Mouse (Mus musculus) retina, postnatal 7 days (tissue): ENCODE results near the gene Zfp273.
"Not testable (repeated sequence)": the region's sequence is repeated elsewhere in the genome, so short reads cannot be mapped to it uniquely, and the experiment has no call there.

Experiments
- DNase-seq: peaks from one replicate; pipeline ENCODE4 v3.0.0-alpha.2; 2012; ENCODE audit warnings: low read depth, low spot score

Gene Zfp273

DNA sequence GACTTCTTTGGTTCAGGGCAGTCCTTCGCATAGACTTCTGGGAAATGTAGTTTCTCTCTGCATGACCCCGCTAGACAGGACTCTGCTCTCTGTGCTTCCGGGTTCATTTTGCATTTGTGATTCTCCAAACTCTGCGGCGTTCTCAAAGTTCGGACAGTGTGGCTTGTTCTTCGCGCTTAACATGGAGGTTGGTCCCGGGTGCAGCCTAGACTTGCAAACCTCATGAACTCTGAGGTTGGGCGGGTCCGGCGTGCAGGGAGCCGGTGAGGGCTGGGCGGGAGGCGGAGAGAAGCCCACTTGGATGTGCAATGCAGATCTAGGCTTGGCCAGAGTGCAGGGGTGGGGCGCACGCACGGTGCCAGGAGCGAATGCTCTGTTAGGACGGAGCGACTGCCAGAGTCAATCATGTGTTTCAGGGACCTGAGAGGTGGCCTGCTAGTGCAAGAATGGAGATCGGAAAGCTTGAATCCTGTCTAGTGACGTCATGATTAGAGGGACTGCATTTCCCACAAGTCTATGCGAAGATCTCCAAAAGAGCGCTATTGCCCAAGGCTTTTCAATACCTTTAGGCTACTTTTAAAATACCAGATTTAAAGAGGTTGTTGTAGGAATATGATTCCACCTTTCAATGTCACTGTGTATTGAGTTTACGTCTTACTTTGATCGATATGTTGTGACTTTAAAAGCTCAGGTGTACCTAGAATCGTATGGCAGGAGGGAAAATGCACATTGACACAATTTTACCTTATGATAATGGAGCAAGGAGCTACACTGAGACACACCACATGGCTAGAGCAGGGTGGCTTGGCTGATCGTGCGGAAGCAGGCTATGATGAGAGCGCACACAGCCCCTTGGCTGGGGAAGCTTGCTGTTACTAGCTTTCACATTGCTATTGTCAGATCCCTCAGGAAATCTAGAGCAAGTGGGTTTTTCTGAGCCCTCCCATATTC lies at the start of gene Zfp273:
Gene Zfp273 (plus strand): TSS at position 31 of the 951 bp plus-strand sequence.
- peak; percentile 67 for DNase-seq

- peak; percentile 53 for DNase-seq
These were observed 34.0 kb upstream of the Zfp273 start, which contains the start of gene Zfp493 for GRCm38 (mm10) chr13:67779265-67780221. Gene Zfp493, plus strand, starts transcription at chr13:67779693.

GRCm38 (mm10) chr13:67791921-67792455 lies 21.6 kb upstream of the Zfp273 start:
- no peak for DNase-seq

DNA sequence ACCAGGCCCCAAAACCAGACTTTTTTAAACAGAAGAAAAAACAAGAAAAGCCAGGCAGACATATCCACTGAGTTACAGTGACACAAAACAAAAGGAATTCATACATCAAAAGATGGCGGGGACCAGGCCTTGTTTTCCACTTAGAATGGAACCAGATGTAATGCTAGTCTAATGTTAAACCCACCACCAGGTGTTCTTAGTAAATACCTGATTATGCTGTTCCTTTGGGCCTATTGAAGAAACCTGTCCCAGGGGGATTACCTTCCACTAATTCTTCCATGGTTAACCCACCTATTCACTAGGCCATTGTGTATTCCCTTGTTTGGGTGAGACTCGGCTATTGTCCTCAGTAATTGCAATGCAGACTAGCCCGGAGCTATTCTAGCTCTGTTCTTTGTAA lies 14.9 kb upstream of the Zfp273 start:
- DNase-seq, result no peak

DNA sequence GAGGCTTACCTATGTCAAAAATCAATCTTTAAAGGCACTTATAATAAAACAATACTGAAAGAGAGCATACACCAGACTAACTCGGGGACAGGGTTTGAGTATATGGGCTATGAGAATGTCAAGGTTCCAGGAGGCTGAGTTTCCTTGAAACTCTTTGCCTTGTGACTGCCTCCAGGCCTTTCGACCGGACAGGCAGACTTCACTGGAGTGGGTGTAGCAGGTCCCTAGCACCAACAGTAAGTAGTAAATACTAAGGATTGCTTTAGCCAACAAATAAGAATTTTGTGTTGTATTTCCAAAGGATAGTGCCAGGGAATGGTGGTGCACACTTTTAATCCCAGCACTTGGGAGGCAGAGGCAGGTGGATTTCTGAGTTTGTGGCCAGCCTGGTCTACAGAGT lies 14.4 kb upstream of the Zfp273 start:
- not testable (repeated sequence) for DNase-seq

- no peak for DNase-seq
These were observed 1.8 kb upstream of the Zfp273 start for GRCm38 (mm10) chr13:67811651-67812210.

- DNase-seq, result no peak
These were observed 405 bp upstream of the Zfp273 start for GRCm38 (mm10) chr13:67812961-67813709.

DNA sequence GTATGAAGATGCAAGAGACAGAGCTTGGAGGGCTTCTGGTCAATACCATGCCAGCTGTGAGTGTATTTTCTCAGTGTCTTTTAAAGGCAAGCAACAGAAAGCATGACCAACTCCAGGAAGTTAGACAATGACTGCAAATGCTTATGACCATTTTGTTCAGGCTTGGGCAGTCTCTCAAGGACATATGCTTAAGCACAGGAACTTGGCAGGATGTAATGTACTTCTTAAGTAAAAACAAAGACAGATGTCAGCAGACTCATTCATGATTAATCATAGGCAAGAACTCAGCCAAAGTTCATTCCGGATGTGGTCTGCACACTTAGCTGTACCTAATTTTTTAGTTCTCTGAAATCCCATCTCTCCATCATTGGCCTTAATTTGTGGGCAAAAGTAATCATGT lies 5.1 kb downstream of the Zfp273 start:
- DNase-seq, result no peak

GRCm38 (mm10) chr13:67830911-67831336 lies 17.4 kb downstream of the Zfp273 start, which contains the start of gene Gm10037:
Gene Gm10037, plus strand, starts transcription at chr13:67831106.
- DNase-seq, result no peak

DNA sequence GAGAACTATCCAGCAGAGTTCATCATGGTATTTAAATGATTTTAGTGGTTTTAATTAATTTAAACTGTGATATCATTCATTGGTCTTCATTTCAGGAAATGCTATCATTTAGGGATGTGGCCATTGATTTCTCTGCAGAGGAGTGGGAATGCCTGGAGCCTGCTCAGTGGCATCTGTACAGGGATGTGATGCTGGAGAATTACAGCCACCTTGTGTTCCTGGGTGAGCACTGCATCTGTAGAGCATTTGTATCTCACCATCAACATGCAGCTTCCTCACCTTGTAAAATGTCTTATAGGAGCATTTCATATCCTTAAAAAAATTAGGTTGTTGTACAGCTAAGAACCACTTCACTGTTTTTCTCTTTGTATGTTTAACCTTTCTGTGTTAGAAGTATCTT lies 19.6 kb downstream of the Zfp273 start:
- not testable (repeated sequence) for DNase-seq

DNA sequence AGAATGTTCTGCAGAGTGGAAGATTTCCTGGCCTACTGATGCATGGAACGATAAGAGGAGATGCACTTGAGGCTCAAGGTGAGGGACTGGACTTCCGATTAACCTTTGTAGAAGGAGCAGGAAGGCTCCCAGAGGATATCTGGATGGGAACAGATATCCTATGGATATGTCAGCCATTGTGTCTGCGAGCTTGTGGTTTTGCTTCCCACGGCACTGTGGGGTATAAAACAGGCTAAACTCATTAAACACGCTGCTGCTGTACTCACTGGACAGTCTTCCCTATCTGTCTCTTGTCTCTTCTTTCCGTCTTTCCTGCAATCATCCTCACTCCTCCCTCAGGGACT lies 30.2 kb downstream of the Zfp273 start:
- no peak for DNase-seq

GRCm38 (mm10) chr13:67844119-67844852 lies 30.7 kb downstream of the Zfp273 start:
- peak; percentile 60 for DNase-seq

GRCm38 (mm10) chr13:67844853-67845194 lies 31.3 kb downstream of the Zfp273 start:
- no peak for DNase-seq

GRCm38 (mm10) chr13:67850361-67850760 lies 36.8 kb downstream of the Zfp273 start:
- no peak for DNase-seq

DNA sequence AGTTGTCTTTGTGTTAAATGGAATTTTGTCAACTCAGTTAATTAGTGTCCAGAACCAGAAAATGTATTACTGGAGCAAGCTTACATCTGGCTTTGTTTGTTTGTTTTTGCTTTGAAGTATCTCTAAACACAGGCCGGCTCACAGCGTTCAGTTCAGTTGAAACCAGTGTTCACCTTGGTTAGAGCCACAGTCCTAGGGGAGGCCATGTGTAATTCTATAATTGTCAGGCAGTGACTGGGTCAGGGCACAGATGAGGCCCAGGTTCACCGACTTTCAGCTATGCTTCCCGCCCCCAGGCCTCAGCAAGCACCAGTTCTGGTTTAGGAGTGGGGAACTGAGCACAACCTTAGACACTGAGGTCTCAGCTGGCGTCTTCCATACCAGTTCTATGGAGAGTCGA lies 39.6 kb downstream of the Zfp273 start:
- no peak for DNase-seq

DNA sequence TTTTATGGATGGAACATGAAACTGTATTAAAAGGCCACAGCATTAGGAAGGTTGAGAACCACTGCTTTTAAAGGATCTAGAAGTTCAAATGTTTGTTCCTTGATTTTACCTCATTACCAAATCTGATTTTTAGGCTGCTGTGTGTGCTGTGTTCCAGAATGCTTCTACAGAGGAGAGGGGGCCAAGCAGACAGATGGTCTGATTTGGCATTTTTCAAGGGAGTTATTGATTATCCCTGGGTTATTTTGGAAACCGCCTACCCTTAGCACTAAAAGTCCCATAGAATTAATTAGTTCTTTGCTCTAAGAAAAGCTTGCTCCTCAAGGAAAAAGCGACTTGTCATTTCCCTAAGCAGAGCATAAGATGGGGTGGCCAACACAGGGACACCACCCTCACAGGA lies 40.4 kb downstream of the Zfp273 start:
- no peak for DNase-seq

DNA sequence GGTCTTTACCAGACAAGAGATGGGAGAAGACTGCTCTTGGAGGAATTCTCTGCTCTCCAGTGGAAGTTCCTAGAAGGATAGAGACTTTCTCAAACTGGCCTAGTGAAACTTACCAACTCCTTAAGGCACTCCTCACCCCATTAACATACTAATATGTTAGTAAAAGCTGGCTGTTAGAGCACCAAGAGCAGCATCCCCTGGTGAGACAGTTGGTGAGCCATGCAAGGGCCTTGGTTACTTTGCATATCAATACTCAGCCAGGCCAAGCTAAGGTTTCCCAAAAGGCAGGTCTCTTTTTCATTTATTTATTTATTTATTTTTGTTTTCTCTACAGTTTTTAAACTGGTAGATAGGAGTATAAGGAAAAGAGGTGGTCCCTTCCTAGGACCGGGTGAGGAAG lies 43.8 kb downstream of the Zfp273 start:
- DNase-seq, result no peak

- no peak for DNase-seq
These were observed 49.0 kb downstream of the Zfp273 start for GRCm38 (mm10) chr13:67862508-67862907.

DNA sequence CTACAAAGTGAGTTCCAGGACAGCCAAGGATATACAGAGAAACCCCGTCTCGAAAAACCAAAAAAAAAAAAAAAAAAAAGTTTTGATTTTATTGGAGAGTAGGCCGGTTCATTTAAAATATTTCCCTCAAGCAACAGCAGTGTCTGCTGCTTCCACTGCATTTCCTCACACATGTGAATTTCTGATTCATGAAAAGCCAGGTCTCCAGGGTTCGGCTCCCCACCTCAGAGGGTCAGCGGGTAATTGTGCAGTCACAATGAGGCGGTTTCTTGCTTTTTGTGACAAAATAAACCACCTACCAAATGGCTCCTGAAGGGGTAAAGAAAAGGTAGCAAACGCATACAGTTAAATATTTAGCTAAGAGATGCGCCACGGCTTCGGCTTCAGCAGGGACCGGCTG lies 49.5 kb downstream of the Zfp273 start, which contains the start of gene BC048507:
Gene BC048507 (plus strand): TSS at position 301 of the 400 bp plus-strand sequence.
- no peak for DNase-seq

DNA sequence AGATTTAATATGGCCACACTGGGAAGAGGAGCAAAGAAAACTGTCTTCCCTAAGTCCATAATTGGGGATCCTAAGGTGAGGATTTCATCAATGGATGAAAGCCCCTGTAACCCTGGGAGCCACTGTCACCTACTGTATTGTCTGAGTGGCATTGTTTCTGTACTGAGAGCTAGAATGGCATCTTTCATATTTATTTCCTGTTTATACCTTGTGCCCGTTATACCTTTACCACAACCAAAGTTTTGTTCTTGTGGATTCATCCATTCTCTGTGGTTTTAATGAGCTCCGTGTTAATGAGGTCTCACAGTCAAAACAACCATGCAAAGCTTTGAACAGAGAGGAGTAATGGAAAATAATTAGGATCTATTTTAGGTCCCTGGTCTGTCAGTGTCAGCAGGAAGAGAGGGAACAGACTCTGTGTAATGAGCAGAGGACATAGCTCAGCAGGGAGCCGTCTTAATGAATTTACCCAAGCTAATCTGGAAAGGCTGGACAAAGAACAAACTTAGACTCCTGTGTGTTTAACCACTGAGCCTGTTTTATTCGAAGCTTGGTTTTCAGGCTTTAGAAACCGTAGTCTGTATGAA lies 51.3 kb downstream of the Zfp273 start:
- DNase-seq, result peak; percentile 28
